19 mouse cellular contexts compared by ENCODE assay signal in the genomic region with DNA sequence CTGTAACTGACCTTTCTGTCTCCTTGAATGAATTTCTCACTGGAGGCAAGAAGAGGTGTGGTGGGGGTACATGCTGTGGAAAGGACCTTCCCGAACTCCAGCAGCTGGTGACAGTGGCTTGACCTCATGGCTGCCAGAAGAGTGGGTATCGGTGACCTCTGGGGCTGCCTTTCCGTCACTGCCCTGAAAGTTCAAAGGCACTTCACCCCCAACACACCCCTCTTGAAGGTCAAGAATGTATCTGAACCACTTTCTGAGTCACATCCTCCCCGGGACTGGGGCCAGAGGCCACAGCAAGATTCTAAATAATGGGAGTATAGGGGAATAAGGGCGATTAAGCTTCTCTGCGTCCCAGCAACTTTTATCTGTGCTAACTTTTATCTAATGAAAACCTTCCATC. TPM values are rescaled to one million over a fixed set of nuclear protein-coding genes. Genes with fewer than 3 reads are reported as not detected.
"Had no signal": no experiment of that assay in that cellular context is flagged by ENCODE, and none has a peak within 500 bp of the region (broad histone marks: within the 10 kb centered on the region; RNA-seq: fewer than 3 reads in every experiment).

No protein-coding gene starts in this region.

- H3K36me3 ChIP-seq: limb, embryonic 13.5 days; midbrain, embryonic 13.5 days; neural tube, embryonic 15.5 days had no signal

- H3K27ac ChIP-seq: limb, embryonic 13.5 days; liver, embryonic 14.5 days; midbrain, embryonic 13.5 days; neural tube, embryonic 15.5 days; stomach, postnatal 0 days had no signal

- H3K9me3 ChIP-seq: limb, embryonic 13.5 days; midbrain, embryonic 13.5 days; neural tube, embryonic 15.5 days had no signal

- DNase-seq: kidney, postnatal 25 days; left cerebral cortex, postnatal 4 days; lung, adult 2 months; lung, postnatal 36 days; right cerebral cortex, adult 18-20 months; thymus, adult 18-20 months; thymus, postnatal 14 days had no signal

RNA-seq across cellular contexts. Expression of a gene that starts 4.8 kb away (rescaled TPM):
- total RNA-seq: megakaryocyte progenitor cell, adult 5-6 weeks had no signal
- polyA plus RNA-seq: liver, adult 2 months had no signal

RNA-seq across cellular contexts. Expression of a gene that starts 6.9 kb away (rescaled TPM):
- total RNA-seq: left cerebral cortex, postnatal 10 days; left cerebral cortex, postnatal 4 days; liver, adult 2 months; megakaryocyte progenitor cell, adult 5-6 weeks; midbrain, postnatal 0 days had no signal
- polyA plus RNA-seq: limb, embryonic 13.5 days; liver, adult 2 months; liver, embryonic 14.5 days; lung, postnatal 0 days; midbrain, embryonic 13.5 days; midbrain, postnatal 0 days; neural tube, embryonic 11.5 days; neural tube, embryonic 15.5 days; stomach, postnatal 0 days had no signal

RNA-seq across cellular contexts. Expression of a gene that starts 15.5 kb away (rescaled TPM):
- total RNA-seq: left cerebral cortex, postnatal 4 days; liver, adult 2 months; megakaryocyte progenitor cell, adult 5-6 weeks had no signal
- polyA plus RNA-seq: kidney, embryonic 16.5 days; limb, embryonic 13.5 days; liver, adult 2 months; liver, embryonic 14.5 days; lung, adult 2 months; lung, postnatal 0 days; stomach, postnatal 0 days had no signal

RNA-seq across cellular contexts. Expression of a gene that starts 57.8 kb away (rescaled TPM):
- polyA plus RNA-seq: liver, adult 2 months; liver, embryonic 14.5 days had no signal
